Mouse (Mus musculus): ENCODE results near the gene Cdh13. TPM values are rescaled to one million over a fixed set of nuclear protein-coding genes. Genes with fewer than 3 reads are reported as not detected.
A peak's percentile ranks its signal among the peaks of the same experiment; 100 is the strongest.

The Cdh13 gene
- polyA plus RNA-seq, 1 experiment from 2014 or later = 24.3 TPM

- no peaks in the 10 kb centered on the region for H3K36me3 ChIP-seq (ENCODE audit: control insufficient read depth, insufficient read depth, low read length)
- H3K27ac ChIP-seq (replicated peaks; ENCODE audit: low read depth, low read length) = no peak overlapping the region
- no peak overlapping the region for H3K4me2 ChIP-seq (ENCODE audit: low read depth, low read length)
- no peak overlapping the region for H3K9ac ChIP-seq (ENCODE audit: low read depth, low read length)
- H3K4me1 ChIP-seq (ENCODE audit: control insufficient read depth, insufficient read depth, low read length) = no peaks in the 10 kb centered on the region
- 63% methylated on average over 12 of the region's 12 CpGs for WGBS
- H3K4me3 ChIP-seq (ENCODE audit: low read depth, low read length) = no peak overlapping the region
- no peaks in the 10 kb centered on the region for H3K9me3 ChIP-seq (ENCODE audit: control insufficient read depth, low read length)
- no peaks in the 10 kb centered on the region for H3K27me3 ChIP-seq (replicated peaks; ENCODE audit: control insufficient read depth, insufficient read depth, low read length)
- DNase-seq (ENCODE audit: low spot score) (peak; percentile 34), ATAC-seq (ENCODE audit: low read depth) (no peak)
Observed at GRCm38 (mm10) chr8:118852861-118853260, 569.3 kb downstream of the Cdh13 start.

GRCm38 (mm10) chr8:118854656-118855055 is 571.1 kb downstream of the Cdh13 start:
- 79% methylated on average over 8 of the region's 8 CpGs for WGBS
- no peak for DNase-seq (ENCODE audit: low spot score)
- H3K4me1 ChIP-seq (ENCODE audit: control insufficient read depth, insufficient read depth, low read length) = no peaks in the 10 kb centered on the region

GRCm38 (mm10) chr8:118866332-118866731 is 582.8 kb downstream of the Cdh13 start:
- no peaks in the 10 kb centered on the region for H3K27me3 ChIP-seq (replicated peaks; ENCODE audit: control insufficient read depth, insufficient read depth, low read length)
- H3K9me3 ChIP-seq (ENCODE audit: control insufficient read depth, low read length) = no peaks in the 10 kb centered on the region
- H3K36me3 ChIP-seq (ENCODE audit: control insufficient read depth, insufficient read depth, low read length) = no peaks in the 10 kb centered on the region
- H3K27ac ChIP-seq (replicated peaks; ENCODE audit: low read depth, low read length) = no peak overlapping the region
- 63% methylated on average over 6 of the region's 6 CpGs for WGBS
- no peak overlapping the region for H3K4me3 ChIP-seq (ENCODE audit: low read depth, low read length)
- ATAC-seq (ENCODE audit: low read depth) = no peak
- H3K4me1 ChIP-seq (ENCODE audit: control insufficient read depth, insufficient read depth, low read length) = no peaks in the 10 kb centered on the region
- H3K4me2 ChIP-seq (ENCODE audit: low read depth, low read length) = no peak overlapping the region
- no peak overlapping the region for H3K9ac ChIP-seq (ENCODE audit: low read depth, low read length)
- DNase-seq (ENCODE audit: low spot score) = peak; percentile 30

More at GRCm38 (mm10) chr8:118854656-118855055, 571.1 kb downstream of the Cdh13 start:
- Histone ChIP-seq H3K9ac (ENCODE audit: low read depth, low read length) (no peak overlapping the region), H3K27ac (replicated peaks; ENCODE audit: low read depth, low read length) (no peak overlapping the region), H3K36me3 (ENCODE audit: control insufficient read depth, insufficient read depth, low read length) (no peaks in the 10 kb centered on the region), H3K9me3 (ENCODE audit: control insufficient read depth, low read length) (no peaks in the 10 kb centered on the region), H3K27me3 (replicated peaks; ENCODE audit: control insufficient read depth, insufficient read depth, low read length) (no peaks in the 10 kb centered on the region), H3K4me2 (ENCODE audit: low read depth, low read length) (no peak overlapping the region), H3K4me3 (ENCODE audit: low read depth, low read length) (no peak overlapping the region)
- no peak for ATAC-seq (ENCODE audit: low read depth)

- DNase-seq (ENCODE audit: low spot score) = no peak
- WGBS = 73% methylated on average over 8 of the region's 8 CpGs
Observed at GRCm38 (mm10) chr8:118870711-118871110, 587.2 kb downstream of the Cdh13 start.

GRCm38 (mm10) chr8:118879939-118880825 is 596.6 kb downstream of the Cdh13 start:
- Histone ChIP-seq H3K4me3 (ENCODE audit: low read depth, low read length) (no peak overlapping the region), H3K9me3 (ENCODE audit: control insufficient read depth, low read length) (peaks cover 4% of the 10 kb centered on the region; the same call in 1 of the 2 replicates), H3K27ac (replicated peaks; ENCODE audit: low read depth, low read length) (no peak overlapping the region), H3K4me1 (ENCODE audit: control insufficient read depth, insufficient read depth, low read length) (0 out of 2 replicates have a peak, but pooled peaks cover 4% of the 10 kb centered on the region), H3K4me2 (ENCODE audit: low read depth, low read length) (no peak overlapping the region), H3K27me3 (replicated peaks; ENCODE audit: control insufficient read depth, insufficient read depth, low read length) (no peaks in the 10 kb centered on the region), H3K36me3 (ENCODE audit: control insufficient read depth, insufficient read depth, low read length) (no peaks in the 10 kb centered on the region), H3K9ac (ENCODE audit: low read depth, low read length) (no peak overlapping the region)
- 74% methylated on average over 11 of the region's 11 CpGs for whole genome bisulfite sequencing
- ATAC-seq (ENCODE audit: low read depth) (no peak), DNase-seq (ENCODE audit: low spot score) (peak; percentile 38)

More at GRCm38 (mm10) chr8:118870711-118871110, 587.2 kb downstream of the Cdh13 start:
- Histone ChIP-seq H3K9me3 (ENCODE audit: control insufficient read depth, low read length) (no peaks in the 10 kb centered on the region), H3K27me3 (replicated peaks; ENCODE audit: control insufficient read depth, insufficient read depth, low read length) (no peaks in the 10 kb centered on the region), H3K4me1 (ENCODE audit: control insufficient read depth, insufficient read depth, low read length) (no peaks in the 10 kb centered on the region), H3K9ac (ENCODE audit: low read depth, low read length) (no peak overlapping the region), H3K36me3 (ENCODE audit: control insufficient read depth, insufficient read depth, low read length) (no peaks in the 10 kb centered on the region), H3K4me3 (ENCODE audit: low read depth, low read length) (no peak overlapping the region), H3K4me2 (ENCODE audit: low read depth, low read length) (no peak overlapping the region), H3K27ac (replicated peaks; ENCODE audit: low read depth, low read length) (no peak overlapping the region)
- ATAC-seq (ENCODE audit: low read depth) = no peak

- WGBS = 72% methylated on average over 8 of the region's 8 CpGs
- Histone ChIP-seq H3K4me3 (ENCODE audit: low read depth, low read length) (no peak overlapping the region), H3K27me3 (replicated peaks; ENCODE audit: control insufficient read depth, insufficient read depth, low read length) (no peaks in the 10 kb centered on the region), H3K4me2 (ENCODE audit: low read depth, low read length) (no peak overlapping the region), H3K9me3 (ENCODE audit: control insufficient read depth, low read length) (no peaks in the 10 kb centered on the region), H3K27ac (replicated peaks; ENCODE audit: low read depth, low read length) (no peak overlapping the region), H3K9ac (ENCODE audit: low read depth, low read length) (no peak overlapping the region), H3K4me1 (ENCODE audit: control insufficient read depth, insufficient read depth, low read length) (0 out of 2 replicates have a peak, but pooled peaks cover 4% of the 10 kb centered on the region), H3K36me3 (ENCODE audit: control insufficient read depth, insufficient read depth, low read length) (no peaks in the 10 kb centered on the region)
- DNase-seq (ENCODE audit: low spot score) = no peak
- ATAC-seq (ENCODE audit: low read depth) = no peak
Observed at GRCm38 (mm10) chr8:118884296-118884695, 600.8 kb downstream of the Cdh13 start.

GRCm38 (mm10) chr8:118884988-118885387 is 601.5 kb downstream of the Cdh13 start:
- no peak overlapping the region for H3K9ac ChIP-seq (ENCODE audit: low read depth, low read length)
- no peaks in the 10 kb centered on the region for H3K36me3 ChIP-seq (ENCODE audit: control insufficient read depth, insufficient read depth, low read length)
- no peaks in the 10 kb centered on the region for H3K27me3 ChIP-seq (replicated peaks; ENCODE audit: control insufficient read depth, insufficient read depth, low read length)
- no peak overlapping the region for H3K4me2 ChIP-seq (ENCODE audit: low read depth, low read length)
- 0 out of 2 replicates have a peak, but pooled peaks cover 4% of the 10 kb centered on the region for H3K4me1 ChIP-seq (ENCODE audit: control insufficient read depth, insufficient read depth, low read length)
- no peak overlapping the region for H3K27ac ChIP-seq (replicated peaks; ENCODE audit: low read depth, low read length)
- 53% methylated on average over 11 of the region's 11 CpGs for WGBS
- H3K9me3 ChIP-seq (ENCODE audit: control insufficient read depth, low read length) = no peaks in the 10 kb centered on the region
- DNase-seq (ENCODE audit: low spot score) (no peak), ATAC-seq (ENCODE audit: low read depth) (no peak)
- no peak overlapping the region for H3K4me3 ChIP-seq (ENCODE audit: low read depth, low read length)

- Histone ChIP-seq H3K4me2 (ENCODE audit: low read depth, low read length) (no peak overlapping the region), H3K27me3 (replicated peaks; ENCODE audit: control insufficient read depth, insufficient read depth, low read length) (no peaks in the 10 kb centered on the region), H3K4me1 (ENCODE audit: control insufficient read depth, insufficient read depth, low read length) (no peaks in the 10 kb centered on the region), H3K9ac (ENCODE audit: low read depth, low read length) (no peak overlapping the region), H3K9me3 (ENCODE audit: control insufficient read depth, low read length) (no peaks in the 10 kb centered on the region), H3K27ac (replicated peaks; ENCODE audit: low read depth, low read length) (no peak overlapping the region), H3K4me3 (ENCODE audit: low read depth, low read length) (no peak overlapping the region), H3K36me3 (ENCODE audit: control insufficient read depth, insufficient read depth, low read length) (no peaks in the 10 kb centered on the region)
- DNase-seq (ENCODE audit: low spot score) (no peak), ATAC-seq (ENCODE audit: low read depth) (no peak)
- WGBS = 88% methylated on average over 11 of the region's 11 CpGs
Observed at GRCm38 (mm10) chr8:118902402-118902801, 618.9 kb downstream of the Cdh13 start.
